Mouse (Mus musculus): ENCODE data around the gene Pmepa1.

The Pmepa1 gene

GRCm38 (mm10) chr2:173253761-173254662, 22.3 kb downstream of the Pmepa1 start:
- no peak for DNase-seq (ENCODE audit: low read depth, low spot score)

- DNase-seq (ENCODE audit: low read depth, low spot score): no peak
Observed at GRCm38 (mm10) chr2:173251675-173252074, 24.7 kb downstream of the Pmepa1 start.

- DNase-seq (ENCODE audit: low read depth, low spot score): no peak
Observed at GRCm38 (mm10) chr2:173251133-173251532, 25.2 kb downstream of the Pmepa1 start.

- no peak for DNase-seq (ENCODE audit: low read depth, low spot score)
Observed at GRCm38 (mm10) chr2:173250411-173250810, 25.9 kb downstream of the Pmepa1 start.

GRCm38 (mm10) chr2:173249965-173250364, 26.4 kb downstream of the Pmepa1 start:
- DNase-seq (ENCODE audit: low read depth, low spot score): no peak

DNA sequence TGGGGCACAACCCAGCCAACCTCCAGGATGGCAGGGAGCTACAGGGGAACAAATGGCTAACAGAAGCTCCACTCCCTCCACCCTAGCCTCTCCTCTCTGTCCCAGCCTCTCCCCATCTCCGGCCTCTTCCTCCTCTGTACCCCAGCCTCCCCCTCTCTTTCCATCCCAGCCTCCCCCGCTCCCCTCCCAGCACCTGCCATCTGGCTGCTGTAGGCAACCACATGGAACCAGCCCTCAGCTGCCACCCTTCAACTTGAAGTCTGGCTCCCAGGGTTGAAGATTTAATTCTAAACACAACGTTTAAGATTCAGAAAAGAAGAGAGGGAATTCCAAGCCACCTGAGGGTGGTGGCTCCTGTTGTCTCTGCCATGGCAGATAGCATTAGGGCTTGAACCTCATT, 26.9 kb downstream of the Pmepa1 start:
- no peak for DNase-seq (ENCODE audit: low read depth, low spot score)

DNA sequence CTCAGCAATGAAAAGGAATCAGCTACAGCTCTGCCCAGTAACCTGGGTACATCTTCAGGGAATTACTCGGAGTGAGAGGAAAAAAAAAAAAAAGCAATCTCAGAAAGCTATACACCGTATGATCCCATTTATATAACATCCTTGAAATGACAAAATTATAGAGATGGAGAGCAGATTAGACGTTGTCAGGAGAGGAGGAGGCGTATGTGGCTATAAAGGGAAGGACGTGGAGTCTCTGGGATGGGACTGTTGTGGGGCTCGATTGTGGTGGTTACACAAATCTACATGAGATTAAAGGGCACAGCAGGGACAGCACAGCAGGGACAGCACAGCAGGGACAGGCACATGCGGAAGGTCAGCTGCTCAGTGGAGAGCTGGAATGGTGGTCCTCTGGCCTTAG, 27.5 kb downstream of the Pmepa1 start:
- DNase-seq (ENCODE audit: low read depth, low spot score): no peak

GRCm38 (mm10) chr2:173247911-173248310, 28.4 kb downstream of the Pmepa1 start:
- DNase-seq (ENCODE audit: low read depth, low spot score): no peak

DNA sequence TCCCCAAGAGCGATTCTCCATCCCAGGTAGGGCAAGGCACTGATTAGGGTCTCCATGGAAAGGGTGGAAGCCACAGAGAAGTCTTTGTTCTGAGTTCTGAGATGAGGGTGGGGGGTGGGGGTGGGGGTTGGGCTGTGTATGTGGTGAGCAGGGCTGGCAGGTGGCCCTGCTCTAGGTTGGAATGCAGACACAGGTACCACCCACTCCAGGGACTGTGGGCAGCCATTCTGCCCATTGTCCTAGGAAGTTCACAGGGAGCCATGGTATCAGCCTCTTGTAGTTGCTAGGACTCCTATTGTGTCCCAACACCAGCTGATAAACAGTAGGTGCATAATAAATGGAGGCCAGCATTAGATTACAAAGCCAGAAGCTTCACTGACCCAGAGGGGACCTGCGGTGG, 29.1 kb downstream of the Pmepa1 start:
- no peak for DNase-seq (ENCODE audit: low read depth, low spot score)

- DNase-seq (ENCODE audit: low read depth, low spot score): no peak
Observed at GRCm38 (mm10) chr2:173246688-173247087, 29.6 kb downstream of the Pmepa1 start.

DNA sequence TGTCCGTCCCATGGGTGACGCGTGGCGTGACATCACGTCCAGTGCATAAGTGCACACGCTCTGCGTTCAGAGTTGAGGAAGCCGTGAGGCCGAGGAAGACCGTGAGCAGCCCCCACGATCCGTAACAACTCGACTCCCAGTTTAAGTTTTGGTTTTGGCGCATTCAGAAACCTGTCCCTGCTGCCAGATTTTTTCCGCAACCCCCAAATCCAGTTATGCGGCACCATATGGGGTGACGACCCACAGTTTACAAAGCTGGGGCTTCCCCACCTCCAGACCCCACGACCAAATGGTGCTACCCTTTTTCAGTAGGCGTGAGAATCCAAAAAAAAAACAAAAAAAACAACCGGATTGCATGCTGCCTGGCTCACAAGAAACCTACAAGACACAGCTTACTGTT, 31.1 kb downstream of the Pmepa1 start:
- no peak for DNase-seq (ENCODE audit: low read depth, low spot score)

DNA sequence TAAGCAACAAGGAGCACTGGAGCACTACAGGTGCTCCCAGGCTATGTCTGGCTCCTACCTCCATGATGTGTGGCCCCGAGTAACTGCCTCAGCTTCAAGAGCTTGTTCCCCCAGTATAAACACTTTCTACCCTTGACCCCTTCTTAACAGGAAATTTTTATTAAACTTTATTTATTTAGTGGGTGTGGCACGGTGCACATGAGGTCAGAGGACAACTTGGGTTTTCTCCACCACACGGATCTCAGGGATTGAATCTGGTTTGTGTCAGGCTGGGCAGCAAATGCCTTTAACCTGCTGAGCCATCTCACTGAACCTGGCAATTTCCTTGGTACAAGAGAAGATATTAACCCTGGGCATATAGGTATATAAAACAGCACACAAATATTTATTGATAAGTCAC, 32.2 kb downstream of the Pmepa1 start:
- DNase-seq (ENCODE audit: low read depth, low spot score): no peak

DNA sequence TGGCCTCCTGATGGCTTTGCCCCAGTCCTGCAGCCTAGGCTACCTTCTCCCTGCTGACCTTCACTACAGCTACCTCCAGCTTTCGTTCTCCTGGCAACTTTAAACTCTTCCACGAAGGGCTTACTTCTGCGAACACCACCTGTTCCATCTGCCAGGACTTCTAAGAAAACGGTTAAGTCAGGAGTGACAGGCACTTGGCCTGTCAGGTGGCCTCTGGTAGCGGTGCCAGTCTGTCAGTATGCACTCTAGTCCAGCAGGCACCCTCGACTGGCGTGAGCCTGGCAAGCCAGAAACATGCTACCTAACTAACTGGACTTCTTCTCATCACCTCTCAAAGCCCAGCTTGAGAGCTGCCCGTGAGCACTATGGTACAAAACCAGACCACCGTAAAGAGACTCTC, 32.7 kb downstream of the Pmepa1 start:
- DNase-seq (ENCODE audit: low read depth, low spot score): no peak

- no peak for DNase-seq (ENCODE audit: low read depth, low spot score)
Observed at GRCm38 (mm10) chr2:173242874-173243273, 33.5 kb downstream of the Pmepa1 start.

DNA sequence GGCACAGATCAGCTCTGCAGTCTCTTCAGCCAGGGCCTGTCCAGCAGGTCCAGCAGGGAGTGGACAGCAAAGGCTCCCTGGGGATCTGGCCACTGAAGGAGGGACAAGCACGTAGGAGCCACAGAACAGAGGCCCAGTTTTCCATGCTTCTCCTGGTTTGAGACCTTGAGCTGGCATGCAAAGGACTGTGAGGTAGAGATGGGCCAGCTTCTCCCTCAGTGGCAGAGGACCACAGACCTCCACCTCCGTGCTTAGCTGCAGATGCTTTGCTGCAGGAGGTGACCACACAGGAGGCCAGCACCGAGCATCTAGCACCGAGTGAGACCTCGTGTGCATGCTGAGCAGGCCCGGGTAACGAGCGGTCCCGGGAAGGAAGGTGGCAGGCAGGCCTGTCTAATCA, 35.6 kb downstream of the Pmepa1 start:
- no peak for DNase-seq (ENCODE audit: low read depth, low spot score)

DNA sequence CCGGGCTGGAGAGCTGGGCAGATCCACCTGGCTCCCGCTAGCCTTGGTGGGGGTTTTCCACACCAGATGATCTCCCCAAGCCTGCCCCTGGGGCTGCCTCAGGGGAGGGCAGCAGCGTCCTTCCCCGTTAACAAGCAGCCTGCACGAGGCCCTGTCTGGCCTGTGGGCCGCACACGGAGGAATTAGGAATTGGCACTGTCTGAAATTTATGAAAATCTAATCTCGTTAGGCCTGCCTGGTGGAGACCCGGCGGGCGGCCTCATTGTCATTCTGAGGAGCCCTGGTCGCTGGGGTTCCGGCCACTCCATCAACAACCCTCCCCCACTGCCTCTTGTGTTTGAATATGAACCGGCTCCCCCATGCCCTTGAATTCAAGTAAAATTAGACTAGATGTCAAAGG, 37.8 kb downstream of the Pmepa1 start:
- DNase-seq (ENCODE audit: low read depth, low spot score): no peak

DNA sequence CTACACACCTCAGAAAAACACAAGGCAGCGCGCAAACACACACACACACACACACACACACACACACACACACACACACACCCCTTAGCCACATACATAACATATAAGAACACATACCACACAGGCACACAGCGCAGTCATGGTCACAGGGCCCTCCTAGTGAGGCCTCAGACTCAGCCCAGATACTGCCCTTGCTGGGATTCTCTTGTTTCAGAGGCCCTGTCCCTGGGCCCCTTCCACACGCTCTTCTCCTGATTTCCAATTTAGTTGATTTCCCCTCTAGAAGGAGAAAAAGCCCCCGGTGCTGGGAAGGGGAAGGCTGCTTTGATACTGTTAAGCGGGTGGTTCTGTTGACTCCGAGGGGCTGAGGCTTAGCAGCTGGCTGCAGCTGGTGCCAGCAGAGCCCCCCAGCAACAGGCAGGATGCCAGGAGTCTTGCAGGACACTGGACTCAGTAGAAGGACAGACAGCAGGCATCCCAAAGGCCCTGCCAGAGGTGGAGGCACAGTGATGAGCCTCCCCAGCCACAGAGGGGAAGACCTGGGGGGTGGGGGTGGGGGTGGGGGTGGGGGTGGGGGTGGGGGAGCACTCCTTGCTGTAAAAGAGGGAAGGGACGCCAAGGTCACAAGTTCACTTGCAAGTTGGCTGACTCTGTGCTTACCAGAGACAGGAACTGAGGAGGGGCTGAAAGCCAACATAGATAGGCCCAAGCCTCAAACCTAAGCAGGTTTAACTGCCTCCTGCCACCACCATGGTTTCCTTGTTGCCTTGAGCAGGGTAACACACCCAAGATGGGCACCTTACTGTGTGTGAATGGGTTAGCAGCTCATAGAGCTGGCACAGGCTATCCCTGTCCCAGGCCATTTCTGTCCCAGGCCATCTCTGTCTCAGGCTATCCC, 40.6 kb downstream of the Pmepa1 start:
- DNase-seq (ENCODE audit: low read depth, low spot score): no peak

GRCm38 (mm10) chr2:173232766-173233099, 43.6 kb downstream of the Pmepa1 start:
- DNase-seq (ENCODE audit: low read depth, low spot score): no peak

- DNase-seq (ENCODE audit: low read depth, low spot score): no peak
Observed at GRCm38 (mm10) chr2:173232065-173232765, 44.1 kb downstream of the Pmepa1 start.

DNA sequence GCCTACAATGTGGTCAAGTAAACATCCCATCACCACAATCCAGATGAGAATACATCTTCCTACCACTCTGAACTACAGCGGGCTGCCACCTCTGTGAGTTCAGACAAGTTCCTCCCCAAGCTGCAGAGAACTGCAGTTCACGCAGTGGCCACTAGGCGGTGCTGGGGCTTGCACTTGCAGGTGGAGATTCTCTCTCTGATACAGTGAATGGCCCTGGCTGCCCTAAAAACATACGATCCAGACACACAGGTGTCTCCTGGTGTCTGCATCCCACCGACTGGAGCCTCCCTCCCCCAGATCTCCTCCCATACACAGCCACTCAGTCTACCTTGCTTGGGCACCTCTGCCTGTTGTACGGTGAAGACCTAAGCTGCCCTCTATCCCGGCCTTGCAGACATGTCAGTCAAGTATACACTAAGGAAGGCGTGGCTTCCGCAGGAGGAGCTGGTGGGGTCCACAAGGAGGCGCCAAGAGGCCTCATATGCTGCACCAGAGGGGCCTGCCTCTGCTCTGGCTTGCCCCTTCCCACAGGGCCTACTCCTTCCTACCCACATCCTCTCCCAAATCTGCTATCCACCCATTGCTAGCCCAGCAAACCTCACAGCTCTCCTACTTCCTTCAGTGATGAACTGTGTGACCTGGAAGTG, 46.6 kb downstream of the Pmepa1 start:
- DNase-seq (ENCODE audit: low read depth, low spot score): peak; percentile 35

DNA sequence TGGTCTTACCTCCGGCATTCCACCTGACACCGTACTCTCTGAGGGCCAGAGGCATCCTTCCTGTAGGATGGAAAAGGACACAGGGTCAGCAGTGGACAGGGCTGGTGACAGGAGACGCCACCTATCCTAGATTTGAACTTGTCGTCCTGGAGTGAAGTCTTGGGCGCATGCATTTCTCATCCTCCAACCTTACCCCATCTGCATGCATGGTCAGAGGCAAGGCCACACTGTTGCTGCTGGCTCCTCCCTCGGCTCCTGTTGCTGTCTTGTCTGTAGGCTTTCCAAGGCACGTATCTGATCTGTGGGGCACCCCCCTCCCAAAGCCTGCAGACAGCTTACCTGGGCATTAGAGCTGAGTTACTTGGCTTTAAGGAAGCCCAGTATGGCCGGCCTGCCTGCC, 47.8 kb downstream of the Pmepa1 start:
- no peak for DNase-seq (ENCODE audit: low read depth, low spot score)

GRCm38 (mm10) chr2:173226792-173227191, 49.5 kb downstream of the Pmepa1 start:
- DNase-seq (ENCODE audit: low read depth, low spot score): no peak

Measured in c-Kit-negative CD71-positive TER-119-positive erythroid progenitor cells, embryonic 14.5 days (primary cell).